Mouse (Mus musculus) adrenal gland, adult 8-10 months (tissue): ENCODE measurements around the gene Usb1. TPM values are rescaled to one million over a fixed set of nuclear protein-coding genes. Genes with fewer than 3 reads are reported as not detected.

Source experiments
- DNase-seq: peaks from one replicate; pipeline ENCODE4 v3.0.0; 2022
- total RNA-seq, 4 experiments: library from RNA; stranded (reverse); gene quantifications; 2 replicates each; pipeline ENCODE4 v1.2.4; 2022

The Usb1 gene
- total RNA-seq: 10 to 100 TPM; 16.7 to 24.1 (median 20.2) TPM

DNA sequence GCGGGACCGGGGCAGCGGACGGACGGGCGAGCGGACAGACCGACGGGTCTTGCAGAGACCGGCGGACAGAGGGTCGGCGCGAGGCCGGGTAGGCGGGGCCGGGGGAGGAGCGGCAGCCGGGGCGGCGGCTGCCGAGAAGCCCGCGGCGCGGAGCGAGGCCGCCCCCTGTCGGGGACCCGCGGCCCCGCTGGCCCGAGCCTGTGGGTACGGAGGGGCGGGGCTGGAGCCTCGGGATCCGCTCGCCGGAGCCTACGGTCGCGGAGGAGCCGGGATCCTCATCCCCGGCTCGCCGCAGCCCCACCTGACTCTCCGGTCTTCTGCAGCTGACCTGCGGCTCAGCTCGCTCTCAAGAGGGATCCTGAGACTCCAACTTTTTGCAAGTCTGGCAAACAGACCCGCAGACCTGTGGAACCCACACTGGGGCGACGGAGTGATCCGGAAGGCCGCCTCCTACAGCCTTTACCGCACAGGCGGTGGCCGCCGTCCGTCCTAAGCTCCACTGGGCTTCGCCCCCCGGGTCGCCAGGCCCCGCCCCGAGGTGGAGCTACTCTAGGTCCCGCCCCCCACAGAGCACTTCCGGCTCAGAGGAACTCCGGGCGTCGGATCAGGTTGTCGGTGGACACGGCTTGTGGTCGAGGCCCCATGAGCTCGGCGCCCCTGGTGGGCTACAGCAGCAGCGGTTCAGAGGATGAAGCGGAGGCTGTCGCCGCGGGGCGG, at the start of gene Usb1, which contains the start of gene Zfp319:
Gene Usb1, plus strand, starts transcription at position 565 of the 717 bp plus-strand sequence.
Gene Zfp319, minus strand, starts transcription at position 231 of the 717 bp plus-strand sequence.
- DNase-seq: peak; percentile 92

DNA sequence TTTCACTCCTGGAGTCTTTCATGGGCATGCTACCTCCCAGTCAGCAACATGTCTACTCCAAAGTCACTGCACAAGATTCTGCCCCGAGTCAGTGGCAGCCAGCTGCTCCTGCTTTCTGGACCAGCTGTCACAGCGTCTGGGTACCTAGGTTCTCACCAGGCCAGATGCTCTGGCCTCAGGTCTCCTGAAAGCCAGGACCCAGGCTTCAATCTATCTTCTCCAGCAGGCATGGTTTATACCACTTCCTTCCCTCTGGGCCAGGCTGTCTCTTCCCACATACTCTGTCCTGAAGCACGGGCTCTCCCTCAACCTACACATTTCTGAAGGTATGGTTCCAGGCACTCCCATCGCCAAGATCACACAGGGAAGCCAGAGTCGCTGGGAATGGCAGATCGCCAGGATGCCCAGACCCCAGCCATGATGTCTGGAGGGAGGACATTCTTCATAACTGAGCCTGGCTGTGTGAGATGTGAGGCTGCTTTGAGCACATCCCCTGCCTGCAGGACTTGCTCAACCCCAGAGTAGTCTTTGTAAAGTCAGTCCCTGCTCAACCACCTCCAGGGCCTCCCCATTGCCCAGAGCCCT, 42.9 kb upstream of the Usb1 start:
- DNase-seq: no peak

DNA sequence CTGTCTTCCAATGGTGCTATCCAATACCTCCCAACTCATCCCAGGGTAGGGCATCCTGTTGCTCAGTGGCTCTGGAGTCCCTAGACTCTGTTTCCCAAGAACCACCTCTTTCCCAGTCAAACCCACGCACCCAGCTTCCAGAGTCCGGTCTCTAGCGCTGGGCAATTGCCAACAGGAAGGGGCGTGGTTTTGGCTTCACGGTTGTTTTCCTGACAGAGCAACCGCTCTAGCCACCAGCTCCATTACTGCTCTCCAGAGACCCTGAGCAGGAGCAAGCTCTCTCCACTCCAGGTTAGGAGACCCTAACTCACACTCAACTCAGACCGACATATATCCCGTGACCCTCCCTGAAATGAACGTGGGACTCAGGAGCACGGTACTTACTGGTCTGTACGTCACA, 38.9 kb upstream of the Usb1 start:
- peak; percentile 55 for DNase-seq

DNA sequence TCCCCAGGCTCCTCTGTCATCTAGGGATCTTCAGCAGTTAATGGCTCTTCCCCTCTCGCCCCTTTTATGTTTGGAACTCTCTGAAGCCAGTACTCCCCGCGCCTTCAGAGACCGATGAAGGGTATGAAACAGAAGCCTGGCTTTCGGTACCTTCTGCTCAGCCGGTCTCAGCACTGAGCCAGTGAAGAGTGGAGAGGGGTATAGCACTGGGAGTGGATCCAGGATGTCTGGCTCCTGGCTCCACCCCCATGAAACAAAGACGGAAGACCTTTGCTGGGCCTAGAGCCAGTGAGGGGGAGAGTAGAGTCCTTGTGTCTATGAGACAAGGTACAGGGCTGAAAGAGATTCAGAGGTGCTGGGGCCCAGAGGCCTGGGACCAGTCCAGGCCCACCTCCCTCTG, 38.2 kb upstream of the Usb1 start:
- DNase-seq: no peak

DNA sequence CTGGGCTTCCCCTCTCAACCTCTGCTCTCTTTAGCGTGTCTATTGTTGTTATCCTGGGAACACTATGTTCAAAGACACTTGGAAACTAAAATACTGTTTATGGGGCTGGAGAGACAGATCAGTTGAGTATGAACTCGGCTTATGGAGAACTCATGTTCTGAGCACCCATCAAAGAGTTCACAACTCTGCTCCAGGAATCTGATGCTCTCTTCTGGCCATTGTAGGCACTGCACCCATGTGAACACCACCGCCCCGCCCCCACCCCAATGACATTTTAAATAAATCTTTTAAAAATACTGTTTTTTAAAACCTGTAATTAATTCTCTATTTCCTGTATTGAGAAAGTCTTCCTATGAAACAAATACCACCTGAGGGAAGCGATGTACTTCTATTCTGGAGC, 29.7 kb upstream of the Usb1 start:
- DNase-seq: no peak

DNA sequence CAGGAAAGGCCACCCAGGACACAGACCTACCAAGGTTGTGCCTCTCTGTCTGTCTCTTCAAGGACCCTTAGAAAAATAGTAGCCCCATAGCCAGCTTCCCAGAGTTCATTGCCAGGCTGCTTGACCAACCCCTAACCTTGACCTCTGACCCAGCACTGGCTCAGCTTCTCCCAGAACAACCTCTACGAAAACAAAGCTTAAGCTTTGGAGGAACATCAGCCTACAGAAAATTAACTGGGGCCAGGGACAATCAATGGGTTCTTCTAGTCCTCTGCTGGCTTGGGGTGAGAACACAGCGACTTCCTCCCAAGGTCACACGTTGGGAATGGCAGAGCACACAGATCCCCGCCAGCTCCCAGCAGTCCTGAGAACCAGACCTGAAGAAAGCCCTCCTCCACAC, 26.6 kb upstream of the Usb1 start:
- DNase-seq: no peak

DNA sequence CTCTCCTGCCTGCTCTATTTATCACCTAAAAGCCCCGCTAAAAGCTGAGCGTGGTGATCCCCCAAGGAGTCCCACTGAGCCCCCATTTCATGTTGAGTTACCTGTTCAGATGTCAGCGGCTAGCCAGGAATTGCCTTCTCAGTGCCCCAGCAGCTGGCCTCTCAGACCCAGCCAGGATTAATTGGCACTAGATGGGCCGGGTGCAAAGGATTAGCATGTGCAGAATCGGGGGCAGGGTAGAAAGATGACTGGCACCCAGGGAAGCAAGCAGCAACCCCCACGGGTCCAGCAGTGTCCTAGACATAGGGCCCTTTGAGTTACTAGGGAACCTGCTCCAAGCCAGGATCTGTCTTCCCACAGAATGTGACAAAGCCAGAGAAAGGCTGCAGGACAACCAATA, 25.7 kb upstream of the Usb1 start, which contains the start of gene Cngb1:
Gene Cngb1, minus strand, starts transcription at position 155 of the 400 bp plus-strand sequence.
- DNase-seq: no peak

DNA sequence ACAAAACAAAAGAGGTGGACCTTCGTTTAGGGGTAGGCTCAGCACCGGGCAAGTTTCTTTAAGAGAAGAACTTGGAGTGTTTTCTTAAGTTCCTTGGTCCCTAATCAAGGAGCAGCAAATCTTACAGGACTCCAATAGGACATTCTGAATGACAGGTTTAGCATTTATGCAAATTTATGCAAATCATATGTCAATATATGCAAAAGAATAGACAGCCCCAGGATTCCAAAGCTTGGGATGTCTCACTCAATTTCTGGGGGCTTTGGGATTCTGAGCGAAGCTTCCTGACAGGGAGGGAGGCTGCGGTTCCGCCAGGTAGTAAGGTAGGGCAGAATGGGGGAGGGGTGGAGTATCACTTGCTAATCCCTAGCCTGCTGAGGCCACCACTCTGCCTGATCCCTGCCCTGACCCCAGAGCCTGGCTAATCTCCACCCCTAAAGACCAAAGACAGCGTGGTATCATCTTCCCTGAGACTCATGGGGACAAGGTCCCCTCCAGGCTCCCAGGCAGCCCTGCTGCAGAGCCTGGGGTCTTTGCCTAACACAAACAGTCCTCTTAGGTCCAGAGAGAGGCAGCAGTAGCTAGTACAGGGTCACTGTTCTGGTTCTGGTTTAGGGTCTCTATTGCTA, 21.6 kb upstream of the Usb1 start, which contains the start of gene Tepp:
Gene Tepp, plus strand, starts transcription at position 225 of the 629 bp plus-strand sequence.
- DNase-seq: no peak

DNA sequence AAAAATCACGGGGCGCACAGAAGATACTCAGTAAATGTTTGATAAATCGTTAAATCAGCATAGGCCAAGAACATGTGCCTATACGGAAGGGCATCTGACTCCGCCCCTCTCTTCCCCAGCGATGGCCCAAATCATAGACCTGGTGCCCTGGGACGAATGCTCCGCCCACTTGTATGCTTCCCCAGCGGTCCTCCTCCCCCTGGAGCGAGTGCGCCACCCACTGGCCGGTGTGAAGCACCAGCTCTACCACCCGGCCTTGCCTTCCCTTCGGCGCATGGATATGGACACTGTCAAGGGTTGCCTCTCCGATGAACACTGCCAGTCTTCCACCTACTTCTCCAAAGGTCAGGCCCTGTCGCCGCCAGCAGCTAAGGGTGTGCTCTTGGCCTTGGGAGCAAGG, 19.2 kb upstream of the Usb1 start:
- peak; percentile 46 for DNase-seq

DNA sequence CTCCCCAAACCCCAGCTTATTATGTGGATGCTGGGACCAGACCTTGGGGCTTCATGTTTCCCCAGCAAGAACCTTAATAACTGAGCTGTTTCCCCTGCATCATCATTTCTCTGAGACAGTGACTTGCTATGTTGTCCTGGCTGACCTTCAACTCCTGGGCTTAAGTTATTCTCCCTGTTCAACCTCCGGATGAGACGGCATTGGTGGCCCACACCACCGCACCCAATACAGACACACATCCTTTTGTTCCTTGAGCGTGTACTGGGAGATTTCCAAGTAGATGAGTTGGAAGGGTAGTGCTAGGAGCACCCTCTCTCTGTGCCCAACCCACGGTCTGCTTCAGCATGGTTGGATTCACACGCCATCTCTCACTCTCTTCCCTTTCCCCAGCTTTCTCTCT, 18.2 kb upstream of the Usb1 start:
- DNase-seq: no peak

DNA sequence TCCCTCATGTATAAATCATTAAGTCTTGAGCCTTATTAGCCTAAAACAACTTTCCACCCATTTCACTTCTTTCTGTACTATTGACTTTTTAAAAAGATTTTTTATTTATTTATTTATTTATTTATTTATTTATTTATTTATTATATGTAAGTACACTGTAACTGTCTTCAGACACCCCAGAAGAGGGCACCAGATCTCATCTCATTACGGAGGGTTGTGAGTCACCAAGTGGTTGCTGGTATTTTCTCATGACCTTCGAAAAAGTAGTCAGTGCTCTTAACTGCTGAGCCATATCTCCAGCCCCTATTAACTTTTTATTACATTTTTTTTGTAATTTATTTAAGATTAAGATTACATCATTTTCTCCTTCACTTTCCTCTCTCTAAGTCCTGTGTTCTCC, 17.4 kb upstream of the Usb1 start:
- peak; percentile 43 for DNase-seq

DNA sequence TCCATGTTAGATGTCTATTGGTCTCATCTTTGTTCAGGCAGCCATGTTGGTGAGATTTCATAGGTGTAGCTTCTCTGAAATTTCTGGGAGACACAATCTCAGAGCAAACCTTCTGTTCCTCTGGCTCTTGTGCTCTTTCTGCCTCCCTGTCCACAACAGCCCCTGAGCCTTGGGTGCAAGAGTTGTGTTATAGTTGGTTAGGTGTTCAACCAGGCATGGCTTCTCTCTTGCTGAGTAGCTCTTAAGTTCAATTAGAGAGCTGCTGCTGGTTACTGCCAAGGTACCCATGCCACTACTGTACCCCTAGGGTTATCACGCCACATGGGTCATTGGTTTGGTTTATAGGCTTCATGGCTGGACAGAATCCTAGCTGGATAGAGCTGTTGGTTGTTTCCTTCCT, 16.7 kb upstream of the Usb1 start:
- no peak for DNase-seq

DNA sequence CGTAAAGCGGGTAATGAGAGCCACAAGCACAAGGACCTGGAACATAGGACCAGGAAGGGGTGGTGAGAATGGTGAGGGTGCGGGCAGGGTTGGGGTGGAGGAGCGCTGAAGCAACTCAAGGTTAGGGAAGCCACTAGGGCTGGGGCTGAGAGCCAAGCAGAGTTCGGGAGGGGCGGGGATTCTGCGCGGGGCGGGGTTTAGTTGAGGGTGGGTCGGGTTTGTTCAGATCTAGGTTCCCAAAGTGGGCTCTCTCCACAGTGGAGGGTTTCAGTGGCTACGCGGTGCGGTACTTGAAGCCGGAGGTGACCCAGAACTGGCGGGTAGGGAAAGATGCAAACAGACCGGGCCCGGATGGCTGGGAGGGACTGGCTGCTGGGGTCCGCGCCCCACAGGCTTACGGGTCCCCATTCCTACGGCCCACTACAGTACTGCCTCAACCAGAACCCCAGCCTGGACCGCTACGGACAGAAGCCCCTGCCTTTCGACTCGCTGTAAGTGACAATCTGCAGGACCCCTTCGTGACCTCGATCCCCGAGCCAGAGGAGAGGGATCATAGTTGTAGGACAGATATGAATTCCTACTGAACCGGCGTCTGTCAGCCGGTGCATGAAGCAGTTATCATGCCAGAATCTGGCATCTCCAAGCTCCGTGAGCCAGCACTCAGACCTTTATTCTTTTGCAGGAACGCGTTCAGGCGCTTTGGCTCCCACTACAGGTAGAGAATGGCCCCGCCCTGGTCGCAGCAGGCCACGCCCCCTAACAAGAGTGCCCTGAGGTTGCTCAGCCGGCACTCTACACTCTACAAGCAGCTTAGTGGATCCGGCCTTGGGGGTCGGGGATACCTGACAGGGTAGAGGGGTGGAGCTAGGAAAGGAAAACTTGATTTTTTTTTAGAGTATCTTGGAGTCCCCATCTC, 11.6 kb upstream of the Usb1 start:
- peak; percentile 42 for DNase-seq

DNA sequence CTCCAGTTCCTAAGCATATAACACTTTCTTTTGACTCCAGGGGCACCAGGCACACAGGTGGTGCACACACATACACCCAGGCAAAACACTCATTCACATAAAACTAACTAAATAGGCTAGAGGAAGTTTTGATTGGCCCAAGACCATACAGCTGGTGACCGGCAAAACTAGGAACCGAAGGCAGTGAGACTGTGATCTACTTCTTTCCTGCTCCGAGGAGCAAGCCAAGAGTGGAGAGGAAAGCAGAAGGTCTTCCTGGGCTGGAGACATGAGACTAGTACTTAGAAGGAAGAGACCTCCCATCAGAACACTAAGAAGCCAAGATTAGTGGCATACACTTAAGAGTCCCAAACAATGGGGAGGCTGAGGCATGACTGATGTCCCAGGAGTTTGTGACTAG, 8.9 kb upstream of the Usb1 start:
- no peak for DNase-seq

DNA sequence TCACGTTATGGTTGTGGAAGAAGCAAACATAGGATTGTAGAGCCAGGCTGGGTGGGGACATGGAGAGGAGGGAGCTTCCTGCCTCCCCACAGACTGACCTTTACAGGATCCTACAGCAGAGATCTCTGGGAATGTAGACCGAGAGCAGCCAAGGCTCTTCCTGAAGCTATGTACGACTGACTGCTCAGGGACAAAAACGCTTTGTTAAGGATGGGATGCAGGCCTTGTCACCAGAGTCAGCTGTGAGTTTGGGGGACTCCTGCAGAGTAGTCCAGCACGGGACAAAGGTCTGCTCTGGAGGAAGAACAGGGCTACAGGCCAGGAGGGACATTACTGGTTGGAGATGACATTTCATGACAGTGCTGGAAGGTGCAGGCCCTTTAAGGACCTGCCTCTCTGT, 7.4 kb upstream of the Usb1 start:
- DNase-seq: no peak

DNA sequence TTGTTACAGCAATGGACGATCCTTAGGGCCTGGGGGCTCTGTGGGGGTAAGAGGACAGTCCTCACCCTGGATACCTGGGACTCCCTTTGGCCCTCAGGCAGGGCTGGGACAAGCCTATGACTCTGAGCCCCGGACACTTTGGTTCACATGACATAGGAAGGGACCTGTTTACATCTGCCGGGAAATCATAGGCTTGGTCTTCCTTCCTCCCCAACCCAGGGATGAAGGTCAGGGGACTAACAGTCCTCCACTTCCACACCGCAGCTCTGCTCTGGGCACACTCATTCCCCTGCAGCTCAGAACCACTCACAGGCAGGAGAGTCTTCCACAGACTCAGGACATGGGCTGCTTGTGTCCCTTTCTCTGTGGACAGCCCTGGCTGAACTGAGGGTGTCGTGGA, 5.3 kb upstream of the Usb1 start:
- DNase-seq: no peak

DNA sequence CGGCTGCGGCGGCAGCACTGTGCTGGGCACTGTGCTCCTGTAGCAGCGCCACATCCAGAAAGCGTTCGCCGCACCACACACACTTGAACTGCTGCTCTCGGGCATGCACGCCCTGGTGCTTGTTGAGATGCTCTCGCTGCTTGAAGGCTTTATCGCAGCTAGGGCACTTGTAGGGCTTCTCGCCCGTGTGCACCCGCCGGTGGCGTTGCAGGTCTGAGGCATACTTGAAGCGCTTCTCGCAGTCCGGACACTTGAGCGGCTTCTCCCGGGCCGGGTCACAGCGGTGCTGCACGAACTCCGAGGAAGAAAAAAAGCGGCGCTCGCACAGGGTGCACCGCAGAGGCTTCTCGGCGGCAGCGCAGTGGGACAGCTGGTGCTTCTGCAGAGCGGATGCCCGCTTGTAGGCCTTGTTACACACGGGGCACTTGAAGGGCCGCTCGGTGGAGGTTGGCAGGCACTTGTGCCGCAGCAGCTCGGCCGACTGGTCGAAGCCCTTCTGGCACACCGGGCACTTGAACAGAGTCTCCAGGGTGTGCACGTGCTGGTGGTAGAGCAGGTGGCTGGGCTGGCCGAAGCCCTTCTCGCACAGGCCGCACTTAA, 4.1 kb upstream of the Usb1 start:
- no peak for DNase-seq

DNA sequence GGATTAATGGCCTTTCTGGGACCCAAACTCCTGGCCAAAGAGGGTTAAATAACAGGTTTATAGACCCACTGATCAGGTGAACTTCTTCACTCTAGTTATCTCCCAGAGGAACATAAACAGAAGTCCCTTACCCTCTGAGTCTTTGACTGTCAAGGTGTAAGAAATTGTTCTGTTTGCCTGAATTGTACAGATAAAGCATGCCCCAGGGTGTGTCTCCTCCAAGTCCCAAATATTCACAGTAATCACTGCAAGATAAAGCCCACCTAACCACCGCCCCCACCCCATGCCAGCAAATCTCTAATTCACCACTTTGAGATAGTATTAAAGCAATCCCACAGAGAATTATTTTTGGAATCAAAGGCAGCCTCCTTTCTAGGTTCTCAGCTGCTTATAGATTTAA, 1.7 kb upstream of the Usb1 start:
- DNase-seq: no peak

DNA sequence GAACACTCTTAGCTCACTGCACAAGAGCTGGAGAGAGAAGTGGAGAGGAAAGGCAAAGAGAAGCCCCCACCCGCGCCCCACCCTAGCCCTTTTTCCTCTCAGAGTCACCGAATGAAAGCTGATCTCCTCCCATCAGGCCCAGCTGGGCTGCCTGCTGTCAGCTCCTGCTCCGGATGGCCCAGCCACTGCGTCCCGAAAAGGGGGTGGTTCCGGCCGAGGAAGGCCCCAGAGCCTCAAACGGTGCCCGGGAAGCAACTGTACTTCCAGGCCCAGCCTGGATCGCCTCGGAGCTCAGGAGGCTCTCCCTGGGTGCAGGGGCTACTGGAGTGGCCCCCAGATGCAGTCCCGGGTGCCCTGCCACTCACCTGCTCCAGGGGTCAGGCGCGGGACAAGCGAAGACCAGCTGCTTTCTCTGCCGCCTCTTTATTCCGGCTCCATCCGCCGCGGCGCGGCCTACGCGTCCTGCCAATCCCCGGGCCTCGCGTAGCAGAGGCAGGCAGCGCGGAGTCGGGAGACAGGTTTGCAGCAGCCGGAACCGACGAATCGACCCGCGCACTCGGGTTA, 846 bp upstream of the Usb1 start:
- DNase-seq: no peak

DNA sequence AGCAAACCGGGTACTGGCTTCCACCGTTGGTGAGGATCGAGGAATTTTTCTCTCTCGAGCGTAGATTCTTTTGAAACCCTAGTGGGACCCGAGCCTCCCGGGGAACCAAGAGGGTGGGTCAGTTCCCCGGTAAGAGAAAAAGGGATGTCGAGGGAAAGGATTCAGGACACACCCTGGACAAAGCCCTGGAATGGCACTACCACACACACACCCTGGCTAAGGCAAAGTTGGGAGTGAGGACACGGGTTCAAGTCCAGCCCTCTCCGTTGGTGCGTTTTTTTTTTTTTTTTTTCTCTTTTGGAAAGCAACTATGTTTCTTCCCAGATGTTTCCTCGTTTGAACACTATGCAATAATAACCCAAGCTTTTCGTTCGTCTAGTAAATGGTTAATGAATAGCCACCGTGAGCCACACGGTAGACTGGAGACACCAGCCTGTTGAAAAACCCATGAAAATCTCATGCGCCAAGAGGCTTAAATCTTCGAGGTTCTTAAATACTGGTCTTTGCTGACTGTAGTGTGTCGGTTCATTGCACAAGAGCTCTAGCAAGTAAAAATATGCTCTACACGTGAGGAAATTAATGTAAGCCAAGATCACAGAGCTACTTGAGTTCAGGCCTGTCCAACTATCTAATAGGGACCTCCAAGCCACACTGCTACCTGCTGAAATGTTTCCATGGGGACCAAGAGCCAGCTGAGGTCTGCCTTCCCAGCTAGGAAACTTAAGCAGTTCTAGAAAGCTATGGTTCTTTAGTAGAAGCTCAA, 534 bp downstream of the Usb1 start:
- no peak for DNase-seq

DNA sequence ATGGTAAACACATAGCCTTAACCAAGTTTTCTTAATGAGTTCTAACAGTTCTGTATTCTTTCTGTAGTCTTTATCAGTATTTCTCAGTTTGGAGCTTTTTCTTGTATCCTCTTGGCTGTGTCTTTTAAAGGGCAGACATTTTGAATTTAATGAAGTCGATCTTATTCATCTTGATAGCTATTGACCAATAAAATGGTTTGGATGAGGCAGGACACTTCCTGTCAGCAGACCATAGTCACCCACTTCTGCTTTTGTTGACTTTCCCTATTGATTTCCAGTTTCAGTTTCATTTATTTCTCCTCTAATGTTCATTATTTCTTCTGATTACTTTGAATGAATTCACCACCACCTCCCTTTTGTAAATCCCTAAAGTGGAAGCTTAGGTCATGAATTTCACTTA, 3.6 kb downstream of the Usb1 start:
- DNase-seq: no peak
